Mouse (Mus musculus) heart, adult 18-20 months (tissue): ENCODE measurements at regions not wholly inside any gene's neighbourhood (a gene's known extent, or its start where the extent isn't known, plus 50 kb on each side); places are given as distances from the start of the nearest gene placed in this dataset.

Experiments
- DNase-seq, 2 experiments: peaks; one replicate each; pipeline ENCODE4 v3.0.0; 2021 to 2022; ENCODE audit warnings: mixed read lengths in 1 of 2

GRCm38 (mm10) chr5:148454200-148454599, 54.5 kb upstream of the Slc7a1 start:
- no peak for DNase-seq

- no peak for DNase-seq
These were observed 54.1 kb upstream of the Slc7a1 start for GRCm38 (mm10) chr5:148453776-148454175.

- no peak for DNase-seq
These were observed 53.4 kb upstream of the Slc7a1 start for GRCm38 (mm10) chr5:148452909-148453632.

- DNase-seq, result peak; percentile 39 to 84
These were observed 52.1 kb upstream of the Slc7a1 start for GRCm38 (mm10) chr5:148451811-148452210.

- peak; percentile 73 to 77 for DNase-seq
These were observed 51.2 kb upstream of the Slc7a1 start for GRCm38 (mm10) chr5:148450924-148451323.
